Mouse (Mus musculus): ENCODE measurements around the gene Ppp3ca.

- TF ChIP-seq CTCF (IDR thresholded peaks at IDR 0.05; ENCODE audit: low read depth, low read length) (no peak), POLR2A (IDR thresholded peaks at IDR 0.05; ENCODE audit: borderline replicate concordance, low read depth, low read length) (no peak)
These were observed 285.1 kb downstream of the Ppp3ca start for GRCm38 (mm10) chr3:136955043-136955442.

Data from bone marrow macrophage, adult 2 months (primary cell).